Mouse (Mus musculus): ENCODE measurements around the gene Pak4. TPM values are rescaled to one million over a fixed set of nuclear protein-coding genes. Genes with fewer than 3 reads are reported as not detected.

The Pak4 gene
- polyA plus RNA-seq, 1 experiment from 2014 or later: 20.2 TPM

DNA sequence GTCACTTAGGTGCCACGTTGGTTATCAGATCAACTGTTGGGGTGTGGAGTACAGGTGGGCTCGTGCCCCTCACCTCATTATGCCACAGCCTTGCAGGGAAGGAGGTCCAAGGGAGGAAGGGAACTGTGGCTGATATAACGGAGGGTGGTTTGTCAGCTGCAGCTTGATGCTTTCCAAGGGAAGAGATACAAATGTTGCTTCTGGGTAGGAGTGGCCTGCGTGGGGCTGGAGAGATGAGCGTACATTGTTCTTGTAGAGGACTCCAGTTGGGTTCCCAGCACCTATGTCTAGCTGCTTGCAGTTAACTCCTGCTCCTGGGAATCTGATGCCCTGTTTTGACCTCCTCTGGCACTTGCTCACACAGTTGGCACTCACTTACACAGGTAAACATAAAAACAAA is 5.2 kb upstream of the Pak4 start:
- no peaks in the 10 kb centered on the region for H3K27me3 ChIP-seq
- no peak overlapping the region for H3K27ac ChIP-seq (replicated peaks)
- no peaks in the 10 kb centered on the region for H3K36me3 ChIP-seq
- WGBS: 75% methylated on average over 5 of the region's 5 CpGs
- H3K9me3 ChIP-seq: no peaks in the 10 kb centered on the region
- ATAC-seq (ENCODE audit: low FRiP score, low read depth): no peak
- no peak overlapping the region for H3K9ac ChIP-seq
- no peak overlapping the region for H3K4me3 ChIP-seq
- H3K4me2 ChIP-seq: no peak overlapping the region
- H3K4me1 ChIP-seq (replicated peaks): peaks cover 11% of the 10 kb centered on the region

- H3K4me3 ChIP-seq: no peak overlapping the region
- H3K4me2 ChIP-seq: peak overlapping the region; percentile 27
- H3K9me3 ChIP-seq: no peaks in the 10 kb centered on the region
- H3K36me3 ChIP-seq: no peaks in the 10 kb centered on the region
- H3K27ac ChIP-seq (replicated peaks): peak overlapping the region; percentile 27
- H3K27me3 ChIP-seq: no peaks in the 10 kb centered on the region
- H3K4me1 ChIP-seq (replicated peaks): peaks cover 20% of the 10 kb centered on the region
- no peak overlapping the region for H3K9ac ChIP-seq
- ATAC-seq (ENCODE audit: low FRiP score, low read depth): peak; percentile 6; the same call in 1 of the 2 replicates
- WGBS: 20% methylated on average over 7 of the region's 7 CpGs
Measured at GRCm38 (mm10) chr7:28601668-28602067, 3.7 kb upstream of the Pak4 start.

DNA sequence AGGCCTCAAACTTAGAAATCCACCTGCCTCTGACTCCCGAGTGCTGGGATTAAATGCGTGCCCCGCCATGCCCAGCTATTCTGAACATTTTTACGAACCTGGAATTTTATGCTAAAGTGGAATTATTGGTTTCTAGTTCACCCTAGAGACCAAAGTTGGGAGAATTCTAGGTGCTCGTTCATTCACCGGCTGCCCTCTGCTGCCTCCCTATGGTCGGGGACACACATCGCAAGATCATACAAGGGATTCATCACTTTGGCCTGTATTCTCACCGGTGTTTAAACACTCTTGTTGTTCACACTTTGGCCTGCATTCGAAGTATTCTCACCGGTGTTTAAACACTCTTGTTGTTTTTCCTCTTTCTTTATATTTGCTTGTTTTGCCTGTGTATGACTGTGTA is 3.0 kb upstream of the Pak4 start:
- Histone ChIP-seq H3K27ac (replicated peaks) (peak overlapping the region; percentile 27), H3K4me1 (replicated peaks) (peaks cover 26% of the 10 kb centered on the region), H3K27me3 (no peaks in the 10 kb centered on the region), H3K36me3 (no peaks in the 10 kb centered on the region), H3K4me2 (no peak overlapping the region), H3K9ac (no peak overlapping the region), H3K9me3 (no peaks in the 10 kb centered on the region), H3K4me3 (no peak overlapping the region)
- WGBS: 13% methylated on average over 11 of the region's 11 CpGs
- ATAC-seq (ENCODE audit: low FRiP score, low read depth): no peak

DNA sequence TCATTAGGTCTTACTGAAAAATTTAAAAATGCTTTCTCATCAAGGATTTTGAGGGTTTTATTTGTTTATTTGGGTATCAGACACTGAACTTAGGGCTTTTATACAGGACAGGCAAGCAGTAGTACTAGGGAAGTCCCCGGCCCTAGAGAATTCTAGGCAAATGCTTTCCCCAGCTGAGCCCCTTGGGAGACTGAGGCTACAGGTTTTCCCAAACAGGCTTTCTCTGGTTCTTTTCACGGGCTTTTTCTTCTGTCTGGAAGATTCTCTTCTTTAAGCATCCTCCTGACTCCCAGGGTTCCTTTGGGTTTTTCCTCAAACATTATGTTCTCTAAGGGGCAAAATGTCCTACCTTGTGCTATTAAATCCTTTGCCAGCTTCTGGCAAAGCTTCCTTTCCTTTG is 966 bp upstream of the Pak4 start:
- 73% methylated on average over 2 of the region's 2 CpGs for WGBS

DNA sequence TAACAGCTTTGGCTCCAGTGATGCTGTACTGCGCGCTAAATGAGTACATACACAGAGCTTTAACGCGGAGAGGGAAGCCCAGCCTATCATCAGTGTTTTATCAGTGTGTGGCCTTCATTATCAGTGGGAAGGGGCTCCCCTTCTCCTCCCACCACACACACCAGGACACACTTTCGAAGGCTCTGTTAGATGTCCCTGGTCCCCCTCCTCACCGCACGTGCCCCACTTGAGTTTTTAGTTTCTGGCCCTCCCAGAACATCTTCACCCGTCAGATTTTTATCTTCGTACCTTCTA is 761 bp downstream of the Pak4 start:
- 5% methylated on average over 9 of the region's 9 CpGs for WGBS
- ATAC-seq (ENCODE audit: low FRiP score, low read depth): no peak

More for the DNA sequence above, 966 bp upstream of the Pak4 start:
- Histone ChIP-seq H3K4me3 (no peak overlapping the region), H3K27ac (replicated peaks) (no peak overlapping the region), H3K27me3 (no peaks in the 10 kb centered on the region), H3K4me1 (replicated peaks) (peaks cover 46% of the 10 kb centered on the region), H3K36me3 (no peaks in the 10 kb centered on the region), H3K9me3 (no peaks in the 10 kb centered on the region), H3K9ac (no peak overlapping the region), H3K4me2 (no peak overlapping the region)
- no peak for ATAC-seq (ENCODE audit: low FRiP score, low read depth)

GRCm38 (mm10) chr7:28596436-28597276 is 1.3 kb downstream of the Pak4 start:
- ATAC-seq (ENCODE audit: low FRiP score, low read depth): no peak

More for the DNA sequence above, 761 bp downstream of the Pak4 start:
- no peaks in the 10 kb centered on the region for H3K9me3 ChIP-seq
- peaks cover 59% of the 10 kb centered on the region for H3K4me1 ChIP-seq (replicated peaks)
- H3K36me3 ChIP-seq: no peaks in the 10 kb centered on the region
- H3K4me3 ChIP-seq: peak overlapping the region; percentile 55
- peak overlapping the region; percentile 64 for H3K4me2 ChIP-seq
- H3K27me3 ChIP-seq: no peaks in the 10 kb centered on the region
- H3K9ac ChIP-seq: peak overlapping the region; percentile 46
- 0 out of 2 replicates have a peak overlapping the region, but pooled peaks have one; percentile 20 for H3K27ac ChIP-seq (replicated peaks)

DNA sequence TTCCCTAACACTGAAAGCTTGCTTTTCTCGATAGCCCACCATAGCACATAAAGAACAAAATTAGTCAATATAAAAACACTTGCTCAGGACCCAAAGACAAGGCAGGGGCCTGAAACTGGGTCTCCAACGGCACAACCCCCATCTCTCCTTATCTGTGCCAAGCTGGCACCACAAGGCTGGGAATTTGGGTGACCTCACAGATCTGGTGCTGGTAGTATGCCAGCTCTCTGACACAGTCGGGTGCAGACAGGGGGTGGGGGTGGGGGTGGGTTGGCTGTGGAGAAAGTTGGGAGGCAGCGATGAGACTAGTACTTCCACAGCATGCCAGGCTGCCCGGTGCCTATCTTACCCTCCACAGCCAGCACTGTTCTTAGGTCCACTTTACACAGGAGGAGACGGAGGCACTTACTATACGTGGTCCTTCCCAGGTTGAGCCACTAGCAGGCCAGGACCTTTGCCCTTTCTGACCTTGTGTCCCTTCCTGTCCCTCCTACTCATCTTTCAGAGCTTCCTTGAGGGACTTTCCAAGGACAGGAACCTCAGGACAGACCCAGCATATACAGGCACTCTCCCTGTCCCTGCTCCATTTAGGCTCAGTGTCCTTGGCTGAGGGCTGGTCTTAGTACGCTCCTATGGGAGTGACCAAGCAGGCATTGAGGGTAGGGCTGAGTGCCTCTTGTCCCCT is 2.1 kb downstream of the Pak4 start:
- no peaks in the 10 kb centered on the region for H3K36me3 ChIP-seq
- no peak overlapping the region; the same call in 1 of the 2 replicates for H3K4me3 ChIP-seq
- 0 out of 2 replicates have a peak overlapping the region, but pooled peaks have one; percentile 10 for H3K27ac ChIP-seq (replicated peaks)
- peaks cover 50% of the 10 kb centered on the region for H3K4me1 ChIP-seq (replicated peaks)
- H3K9me3 ChIP-seq: no peaks in the 10 kb centered on the region
- peak overlapping the region; percentile 64 for H3K4me2 ChIP-seq
- 67% methylated on average over 8 of the region's 8 CpGs for WGBS
- H3K9ac ChIP-seq: no peak overlapping the region
- 0 out of 2 replicates have a peak, but pooled peaks have one; percentile 10 for ATAC-seq (ENCODE audit: low FRiP score, low read depth)
- no peaks in the 10 kb centered on the region for H3K27me3 ChIP-seq

More at GRCm38 (mm10) chr7:28596436-28597276, 1.3 kb downstream of the Pak4 start:
- peak overlapping the region; percentile 64 for H3K4me2 ChIP-seq
- H3K27me3 ChIP-seq: no peaks in the 10 kb centered on the region
- no peaks in the 10 kb centered on the region for H3K36me3 ChIP-seq
- 25% methylated on average over 20 of the region's 20 CpGs for WGBS
- no peaks in the 10 kb centered on the region for H3K9me3 ChIP-seq
- peak overlapping the region; percentile 55 for H3K4me3 ChIP-seq
- H3K9ac ChIP-seq: peak overlapping the region; percentile 46; the same call in 1 of the 2 replicates
- H3K4me1 ChIP-seq (replicated peaks): peaks cover 56% of the 10 kb centered on the region
- H3K27ac ChIP-seq (replicated peaks): peak overlapping the region; percentile 20; the same call in 1 of the 2 replicates

DNA sequence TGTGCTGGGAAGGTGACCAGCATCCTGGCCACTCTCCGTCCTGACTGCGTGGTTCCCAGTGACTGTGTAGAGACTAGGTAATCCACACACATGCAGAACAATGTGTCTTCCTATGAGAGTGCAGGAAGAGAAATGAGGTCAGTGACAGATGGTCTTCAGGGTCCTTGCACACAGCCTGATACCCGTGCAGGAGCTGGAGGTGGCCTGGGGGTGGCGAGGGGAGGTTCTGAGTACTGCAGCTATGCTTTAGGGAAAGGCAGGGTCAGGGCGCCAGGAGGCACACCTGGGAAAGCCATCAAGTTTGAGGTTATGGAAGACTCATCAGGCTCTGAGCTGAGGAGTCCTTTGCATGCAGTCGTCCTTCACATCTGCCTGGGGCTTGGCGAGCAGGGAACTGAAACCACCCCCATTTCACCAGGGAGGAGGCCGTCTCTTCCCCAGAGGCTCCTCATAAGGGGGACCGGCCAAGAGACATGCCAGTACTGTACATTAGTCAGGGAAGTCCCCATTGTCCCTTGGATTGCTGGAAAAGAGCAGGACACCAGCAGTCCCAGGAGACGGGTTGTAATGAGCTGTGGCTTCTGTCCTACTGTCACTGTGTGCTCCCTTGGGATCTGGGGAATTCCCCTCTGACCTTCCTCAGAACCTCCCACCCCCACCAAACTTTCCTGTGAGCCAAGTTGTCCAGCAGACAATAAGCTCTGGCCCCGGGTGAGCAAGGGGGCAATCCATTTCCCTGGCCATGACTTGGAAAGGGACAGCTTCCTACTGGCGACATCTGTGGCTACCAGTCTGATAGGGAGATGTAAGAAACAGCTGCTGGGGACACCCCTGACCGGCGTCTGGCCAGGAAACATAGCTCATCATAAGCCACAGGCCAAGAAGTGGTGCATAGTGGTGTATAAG is 4.5 kb downstream of the Pak4 start:
- ATAC-seq (ENCODE audit: low FRiP score, low read depth): no peak
- peaks cover 50% of the 10 kb centered on the region for H3K4me1 ChIP-seq (replicated peaks)
- H3K4me3 ChIP-seq: no peak overlapping the region
- no peaks in the 10 kb centered on the region for H3K27me3 ChIP-seq
- no peaks in the 10 kb centered on the region for H3K9me3 ChIP-seq
- no peak overlapping the region for H3K4me2 ChIP-seq
- no peak overlapping the region for H3K27ac ChIP-seq (replicated peaks)
- no peak overlapping the region for H3K9ac ChIP-seq
- WGBS: 46% methylated on average over 14 of the region's 14 CpGs
- no peaks in the 10 kb centered on the region for H3K36me3 ChIP-seq

DNA sequence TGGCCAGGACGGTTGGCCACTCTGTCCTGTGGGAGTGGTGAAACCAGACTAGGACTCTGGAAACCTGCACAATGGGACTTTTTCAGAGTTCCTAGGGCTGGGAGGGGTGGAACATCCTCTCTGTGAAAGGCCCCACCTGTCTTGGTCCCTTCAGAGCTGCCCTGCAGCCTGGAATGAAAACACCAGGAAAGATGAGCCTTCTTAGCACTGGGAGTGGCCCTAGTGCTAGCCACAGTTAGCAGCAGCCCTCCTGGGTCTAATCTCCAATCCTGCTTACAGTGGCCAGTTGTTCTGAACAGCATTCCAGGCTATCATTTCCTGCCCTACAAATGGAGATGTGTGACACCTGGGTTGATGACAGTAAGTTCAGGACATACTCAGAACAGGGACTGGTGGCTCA is 6.1 kb downstream of the Pak4 start:
- Histone ChIP-seq H3K36me3 (no peaks in the 10 kb centered on the region), H3K4me1 (replicated peaks) (peaks cover 55% of the 10 kb centered on the region), H3K9ac (no peak overlapping the region), H3K4me2 (no peak overlapping the region), H3K9me3 (no peaks in the 10 kb centered on the region), H3K27me3 (no peaks in the 10 kb centered on the region), H3K27ac (replicated peaks) (no peak overlapping the region), H3K4me3 (no peak overlapping the region)
- WGBS: 61% methylated on average over 1 of the region's 1 CpGs
- no peak for ATAC-seq (ENCODE audit: low FRiP score, low read depth)

DNA sequence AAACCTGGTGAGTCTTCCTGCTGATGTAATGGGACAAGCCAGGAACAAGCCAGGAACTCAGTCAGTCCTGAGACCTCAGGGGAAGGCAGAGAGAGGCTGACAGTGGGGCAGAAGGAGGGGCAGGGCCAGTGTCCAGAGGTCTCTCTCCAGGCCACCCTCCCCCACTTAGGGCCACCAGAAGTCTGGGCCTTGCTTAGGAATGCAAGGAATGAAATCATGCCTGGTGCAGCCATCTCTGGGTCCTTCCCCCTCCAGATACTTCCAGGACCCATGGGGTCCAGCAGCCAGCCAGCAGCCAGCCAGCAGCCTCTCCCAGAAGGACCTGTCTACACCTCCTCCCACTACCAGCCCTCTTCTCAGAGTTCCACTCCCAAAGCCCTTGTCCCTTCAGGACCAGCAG is 10.3 kb downstream of the Pak4 start:
- H3K4me2 ChIP-seq: no peak overlapping the region
- H3K27me3 ChIP-seq: no peaks in the 10 kb centered on the region
- H3K4me1 ChIP-seq (replicated peaks): peaks cover 51% of the 10 kb centered on the region
- H3K9ac ChIP-seq: no peak overlapping the region
- H3K36me3 ChIP-seq: no peaks in the 10 kb centered on the region
- no peak for ATAC-seq (ENCODE audit: low FRiP score, low read depth)
- H3K4me3 ChIP-seq: no peak overlapping the region
- no peak overlapping the region for H3K27ac ChIP-seq (replicated peaks)
- no peaks in the 10 kb centered on the region for H3K9me3 ChIP-seq

GRCm38 (mm10) chr7:28586663-28587411 is 11.1 kb downstream of the Pak4 start:
- 40% methylated on average over 6 of the region's 6 CpGs for WGBS
- Histone ChIP-seq H3K9me3 (no peaks in the 10 kb centered on the region), H3K4me1 (replicated peaks) (peaks cover 50% of the 10 kb centered on the region), H3K27me3 (no peaks in the 10 kb centered on the region), H3K4me2 (no peak overlapping the region), H3K9ac (no peak overlapping the region), H3K36me3 (no peaks in the 10 kb centered on the region), H3K27ac (replicated peaks) (no peak overlapping the region), H3K4me3 (no peak overlapping the region)
- ATAC-seq (ENCODE audit: low FRiP score, low read depth): no peak
